Mouse (Mus musculus) natural killer cell, adult 2 months (primary cell): ENCODE data around the gene Cacna2d2.
A peak's percentile ranks its signal among the peaks of the same experiment; 100 is the strongest.

ENCODE experiments used
- DNase-seq, 2 experiments: peaks; one replicate each; pipeline ENCODE4 v3.0.0; 2022; ENCODE audit warnings: low spot score in 2 of 2

Cacna2d2 gene

DNA sequence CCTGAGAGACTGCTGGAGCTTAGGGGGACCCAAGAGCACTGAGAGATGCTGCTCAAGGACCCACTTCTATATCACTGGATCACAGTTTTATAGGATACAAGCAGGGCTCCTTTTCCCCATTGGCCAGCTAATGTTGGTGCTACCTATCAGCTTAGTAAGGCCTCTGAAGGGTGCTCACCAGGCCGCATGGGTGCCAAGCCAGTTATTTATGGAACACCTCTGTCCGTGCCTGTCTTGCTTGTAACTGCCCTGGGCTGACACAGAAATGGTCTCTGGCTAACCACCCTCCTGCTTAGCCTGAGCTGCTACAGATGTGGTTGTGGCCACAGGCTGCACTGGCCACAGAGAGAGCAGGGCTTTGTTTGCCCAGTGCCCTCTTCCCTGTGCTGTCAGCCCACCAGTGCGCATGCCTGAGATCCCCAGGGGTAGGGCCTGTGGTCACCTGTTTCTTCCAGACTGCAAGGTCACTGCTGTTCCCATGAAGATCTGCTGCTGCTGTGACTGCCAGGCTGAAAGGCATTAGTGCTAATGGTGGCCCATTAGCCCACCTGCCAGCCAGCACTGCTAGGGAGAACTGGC, 101.4 kb downstream of the Cacna2d2 start:
- no peak for DNase-seq

DNA sequence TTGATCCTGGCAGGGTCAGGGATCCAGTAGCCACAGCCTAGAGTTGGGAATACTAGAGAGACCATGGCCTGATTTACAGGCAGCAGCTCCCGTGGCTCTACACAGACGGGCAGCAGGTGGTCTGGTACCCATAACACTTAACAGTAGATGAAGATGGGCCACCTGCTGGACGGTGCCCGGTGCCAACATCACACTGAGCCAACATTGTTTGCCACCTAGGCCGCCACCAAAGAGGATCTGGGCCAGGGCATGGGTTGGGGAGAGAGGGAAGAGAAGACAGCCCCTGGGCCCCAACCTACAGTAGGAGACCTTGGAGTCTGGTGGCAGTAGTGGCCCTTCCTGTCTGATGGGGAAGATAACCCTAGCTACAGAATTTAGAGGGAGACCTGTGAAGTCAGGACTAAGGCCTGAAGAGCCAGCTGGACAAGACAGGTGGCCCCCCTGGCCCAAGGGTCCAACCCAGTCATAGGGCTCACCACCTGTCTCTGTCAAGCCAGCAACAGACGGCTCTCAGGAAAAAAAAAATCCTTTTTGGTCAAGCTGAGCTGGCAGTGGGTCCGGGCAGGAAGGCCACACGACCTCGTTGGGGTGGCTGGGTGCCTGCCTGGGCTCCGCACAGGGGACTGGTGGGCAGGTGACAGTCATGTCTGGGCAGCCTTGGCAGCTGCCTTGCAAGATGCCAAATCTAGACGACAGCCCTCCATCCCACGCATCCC, 102.9 kb downstream of the Cacna2d2 start:
- DNase-seq = no peak

DNA sequence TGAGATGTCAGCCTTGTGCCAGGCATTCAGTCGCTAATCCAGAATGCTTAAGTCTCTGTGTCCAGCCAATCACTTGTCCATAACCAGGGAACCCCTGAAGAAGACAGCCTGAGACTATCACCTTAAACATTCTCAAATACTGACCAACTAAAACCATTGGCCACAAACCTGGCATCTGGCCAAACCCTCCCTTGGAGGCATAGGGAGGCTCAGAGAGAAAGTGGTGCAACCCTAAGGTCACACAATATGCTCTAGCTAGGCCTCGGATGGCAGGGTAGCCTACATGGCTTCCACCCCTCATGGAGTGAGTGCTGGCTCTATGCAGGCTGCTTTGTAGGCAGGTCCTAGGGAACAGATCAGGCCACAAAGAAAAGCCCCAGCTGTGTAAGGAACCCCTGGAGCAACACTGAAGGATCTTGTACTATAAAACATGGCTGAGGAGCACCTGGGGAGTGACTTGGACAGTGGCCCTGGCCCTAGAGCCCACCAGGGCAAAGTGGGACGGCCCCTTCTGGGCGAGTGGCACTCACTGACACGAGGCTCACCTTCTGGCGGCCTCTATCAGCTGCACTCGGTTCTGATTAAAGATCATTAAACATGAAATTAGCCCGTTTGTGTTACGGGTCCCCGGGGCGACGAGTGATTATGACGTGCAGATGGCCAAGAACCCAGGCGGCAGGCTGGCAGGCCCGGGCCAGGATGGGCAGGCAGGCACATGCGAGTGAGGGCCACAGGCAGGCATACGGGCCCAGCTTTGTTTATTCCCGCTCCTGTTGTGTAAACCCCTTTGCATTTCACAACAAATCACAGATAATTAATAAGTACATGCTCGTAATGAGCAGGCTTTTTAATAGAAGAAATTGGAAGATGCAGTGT, 105.5 kb downstream of the Cacna2d2 start:
- DNase-seq = no peak

DNA sequence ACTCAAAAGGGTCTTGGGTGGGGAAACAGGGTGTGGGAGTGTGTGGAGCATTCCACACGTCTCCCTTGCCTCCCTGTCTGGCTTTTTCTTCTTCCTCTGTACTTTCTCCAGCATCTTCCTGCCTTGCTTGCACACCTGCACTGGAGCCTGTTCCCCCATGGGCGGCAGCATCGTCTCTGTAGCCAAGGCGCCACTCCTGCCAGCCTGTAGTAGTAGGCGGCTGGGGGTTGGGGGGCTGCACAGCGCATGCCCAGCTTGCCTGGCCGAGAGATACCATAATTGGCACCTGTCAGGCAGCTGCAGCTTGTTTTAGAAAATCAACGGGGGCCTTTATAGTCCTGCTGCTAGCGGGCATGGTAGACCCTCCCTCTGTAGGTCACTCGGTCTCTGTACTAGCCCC, 108.9 kb downstream of the Cacna2d2 start:
- no peak for DNase-seq

DNA sequence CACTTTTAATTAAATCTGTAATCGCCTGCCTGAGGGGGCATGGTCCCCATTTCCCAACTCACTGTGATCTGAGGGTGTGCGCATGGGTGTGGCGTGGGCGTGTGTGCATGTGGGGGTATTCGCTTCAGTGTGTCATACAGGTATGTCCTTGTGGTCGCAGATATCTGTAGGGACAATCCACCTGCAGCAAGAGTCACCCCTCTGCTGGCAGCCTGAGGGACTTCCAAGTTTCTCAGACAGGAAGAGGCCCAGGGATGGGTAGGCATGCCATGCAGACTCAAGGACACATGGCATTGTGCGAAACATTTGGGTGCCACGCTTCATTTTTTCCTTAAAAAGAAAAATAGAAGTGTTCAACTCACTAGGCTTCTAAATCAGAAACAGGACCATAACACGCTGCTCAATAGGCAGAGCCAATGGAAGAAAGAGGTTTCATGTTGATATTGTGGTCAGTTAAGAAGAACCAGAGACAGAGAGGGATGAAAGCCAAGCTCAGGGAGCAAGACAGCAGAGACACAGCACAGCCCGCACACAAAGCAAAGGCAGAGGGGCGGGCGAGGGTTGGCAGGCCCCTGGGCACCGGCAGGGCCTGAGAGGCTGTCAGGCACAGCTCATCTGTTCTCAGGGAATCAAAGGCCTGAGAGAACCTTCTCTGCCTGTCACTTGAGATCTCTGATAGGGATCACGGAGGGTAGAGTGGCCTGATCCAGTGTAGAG, 111.1 kb downstream of the Cacna2d2 start:
- DNase-seq = no peak

DNA sequence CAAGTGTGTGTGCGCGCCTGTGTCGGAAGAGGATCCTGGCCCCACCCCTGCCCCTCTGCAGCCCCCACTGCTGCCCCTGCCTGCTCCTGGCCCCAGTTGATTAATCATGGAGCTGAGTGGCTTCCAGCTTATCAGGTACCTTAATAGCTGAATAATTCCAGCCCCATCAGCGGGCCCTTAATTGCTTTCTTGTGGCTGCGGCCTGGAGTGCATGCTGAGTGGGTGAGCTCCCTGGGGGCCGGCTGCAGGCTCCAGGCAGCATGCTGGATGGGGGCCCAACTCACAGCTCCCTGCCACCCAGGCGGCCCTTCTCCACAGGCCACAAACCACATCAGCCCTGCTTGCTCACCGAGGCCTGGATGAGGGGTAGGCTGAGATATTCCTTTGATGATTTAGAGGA, 112.0 kb downstream of the Cacna2d2 start:
- no peak for DNase-seq

DNA sequence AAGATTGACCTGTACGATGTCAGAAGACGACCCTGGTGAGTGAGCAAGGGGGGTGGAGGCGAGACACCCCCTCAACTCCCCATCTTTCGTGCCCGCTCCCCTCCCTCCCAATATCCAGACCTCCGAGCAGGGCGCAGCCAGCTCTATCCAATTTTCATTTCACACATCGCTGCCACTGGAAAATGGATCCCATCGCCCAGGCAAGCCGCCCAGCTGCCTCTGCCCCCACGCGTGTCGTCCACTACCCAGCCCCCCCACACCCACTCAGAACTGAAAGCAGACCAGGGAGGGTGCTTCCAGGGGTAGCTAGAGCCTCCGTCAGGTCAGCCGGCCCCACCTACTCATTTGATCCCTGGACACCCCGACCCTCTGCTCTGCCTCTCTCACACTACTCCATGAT, 112.9 kb downstream of the Cacna2d2 start:
- no peak for DNase-seq

DNA sequence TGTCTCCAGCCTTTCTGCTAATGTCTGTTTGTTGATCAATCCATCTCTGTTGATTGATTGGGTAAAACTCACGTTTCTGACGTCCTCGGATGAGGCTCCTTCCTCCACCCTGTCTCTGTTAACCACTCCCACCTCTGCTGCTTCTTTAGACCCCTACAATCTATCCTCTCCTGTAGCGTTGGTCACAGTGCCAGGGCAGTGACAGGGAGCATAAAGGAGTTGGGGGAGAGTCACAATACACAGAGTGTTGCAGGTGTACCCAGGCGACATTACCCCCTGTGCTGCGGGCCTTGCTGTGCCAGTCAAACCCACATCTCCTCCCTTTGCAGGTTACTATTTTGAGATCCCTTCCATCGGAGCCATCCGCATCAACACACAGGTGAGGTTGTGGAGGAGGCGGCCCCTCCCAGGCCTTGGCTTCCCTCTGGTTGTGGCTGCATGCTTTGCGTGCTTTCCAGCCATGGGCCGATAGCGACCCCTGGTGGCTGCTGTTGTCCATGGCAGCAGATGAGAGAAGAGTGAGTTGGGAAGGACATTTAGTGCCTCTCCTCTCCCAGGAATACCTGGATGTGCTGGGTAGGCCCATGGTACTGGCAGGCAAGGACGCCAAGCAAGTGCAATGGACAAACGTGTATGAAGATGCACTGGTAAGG, 115.0 kb downstream of the Cacna2d2 start:
- DNase-seq = peak; percentile 60 to 74

DNA sequence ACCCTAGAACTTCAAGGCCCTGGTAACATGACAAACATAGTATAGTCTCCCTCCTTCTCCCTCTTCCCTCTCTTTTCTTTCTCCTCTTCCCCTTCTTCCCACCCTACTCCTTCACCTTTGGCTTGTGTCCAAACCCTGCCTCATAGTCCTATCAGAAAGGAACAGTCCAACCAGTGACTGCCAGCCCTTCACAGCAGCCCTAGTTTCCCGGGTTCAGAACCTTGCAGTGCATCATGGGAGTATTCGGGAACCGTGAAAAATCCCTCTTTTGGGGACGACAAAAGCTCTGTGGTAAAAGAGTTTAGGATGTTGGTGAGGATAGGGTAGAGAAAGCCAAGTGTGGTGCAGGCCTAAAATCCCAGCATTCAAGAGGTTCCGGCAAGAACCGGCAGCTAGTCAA, 120.9 kb downstream of the Cacna2d2 start:
- no peak for DNase-seq

DNA sequence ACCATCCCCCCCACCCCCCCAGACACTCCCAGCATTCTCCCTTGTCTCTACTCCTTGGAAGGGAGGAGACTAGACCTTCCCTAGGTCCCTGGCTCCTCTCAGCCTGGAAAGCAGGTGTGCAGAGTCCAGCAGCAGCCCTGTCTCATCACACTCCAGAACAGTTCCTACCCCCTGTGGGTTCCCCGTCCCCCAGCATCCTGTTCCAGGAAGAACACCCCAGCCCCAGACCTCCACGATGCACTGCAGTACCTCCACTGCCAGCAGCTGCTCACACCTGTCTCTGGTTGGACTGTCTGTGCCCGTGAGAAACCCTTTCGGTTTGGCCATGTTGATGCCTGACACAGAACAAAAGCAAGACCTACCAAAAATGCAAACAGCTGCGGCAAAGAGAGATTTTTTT, 121.8 kb downstream of the Cacna2d2 start:
- no peak for DNase-seq

DNA sequence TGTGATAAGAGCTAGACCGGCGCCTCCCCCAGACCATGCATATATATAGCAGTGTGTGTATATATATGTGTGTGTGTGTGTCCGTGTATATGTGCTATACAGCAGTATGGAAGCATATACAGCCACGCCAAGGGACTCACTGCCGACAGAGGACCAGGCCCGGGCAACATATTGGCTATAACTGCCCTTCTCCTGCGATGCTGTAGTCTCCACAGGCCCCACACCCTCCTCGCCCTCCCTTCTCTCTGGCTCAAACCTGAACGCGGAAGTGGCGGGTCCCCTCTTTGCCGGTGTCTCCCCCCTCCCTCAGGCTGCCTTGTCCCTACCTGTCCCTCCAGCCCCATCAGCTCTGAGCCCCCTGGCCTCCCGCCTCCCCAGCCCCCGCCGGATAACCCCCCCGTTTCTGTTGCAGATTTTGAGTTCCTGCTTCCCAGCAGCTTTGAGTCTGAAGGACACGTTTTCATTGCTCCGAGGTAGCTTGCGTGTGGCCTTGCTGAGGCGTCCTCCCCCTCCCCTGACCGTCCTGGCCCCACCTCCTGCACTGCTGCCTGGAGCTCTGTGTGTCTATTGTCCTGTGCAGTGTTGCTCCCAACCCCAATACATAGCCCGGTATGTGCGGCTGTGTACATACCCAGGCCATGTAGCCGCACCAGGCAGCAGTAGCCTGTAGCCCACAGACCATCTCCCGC, 122.4 kb downstream of the Cacna2d2 start:
- no peak for DNase-seq

DNA sequence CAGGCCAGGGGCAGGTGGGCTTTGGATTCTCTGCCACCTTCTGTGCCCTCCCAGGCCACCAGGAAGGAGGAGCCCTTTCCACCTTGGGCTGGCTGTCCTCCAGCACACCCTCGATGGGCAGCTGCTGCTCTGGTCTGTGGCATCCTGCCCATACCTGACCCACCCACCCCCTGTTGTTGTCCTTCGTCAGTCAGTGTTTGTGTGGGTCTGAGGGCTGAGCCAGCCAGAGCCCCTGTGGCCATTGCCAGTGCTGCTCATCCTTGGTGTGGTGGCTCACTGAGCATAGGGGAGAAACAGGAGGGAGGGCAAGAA, 122.9 kb downstream of the Cacna2d2 start:
- DNase-seq = no peak

DNA sequence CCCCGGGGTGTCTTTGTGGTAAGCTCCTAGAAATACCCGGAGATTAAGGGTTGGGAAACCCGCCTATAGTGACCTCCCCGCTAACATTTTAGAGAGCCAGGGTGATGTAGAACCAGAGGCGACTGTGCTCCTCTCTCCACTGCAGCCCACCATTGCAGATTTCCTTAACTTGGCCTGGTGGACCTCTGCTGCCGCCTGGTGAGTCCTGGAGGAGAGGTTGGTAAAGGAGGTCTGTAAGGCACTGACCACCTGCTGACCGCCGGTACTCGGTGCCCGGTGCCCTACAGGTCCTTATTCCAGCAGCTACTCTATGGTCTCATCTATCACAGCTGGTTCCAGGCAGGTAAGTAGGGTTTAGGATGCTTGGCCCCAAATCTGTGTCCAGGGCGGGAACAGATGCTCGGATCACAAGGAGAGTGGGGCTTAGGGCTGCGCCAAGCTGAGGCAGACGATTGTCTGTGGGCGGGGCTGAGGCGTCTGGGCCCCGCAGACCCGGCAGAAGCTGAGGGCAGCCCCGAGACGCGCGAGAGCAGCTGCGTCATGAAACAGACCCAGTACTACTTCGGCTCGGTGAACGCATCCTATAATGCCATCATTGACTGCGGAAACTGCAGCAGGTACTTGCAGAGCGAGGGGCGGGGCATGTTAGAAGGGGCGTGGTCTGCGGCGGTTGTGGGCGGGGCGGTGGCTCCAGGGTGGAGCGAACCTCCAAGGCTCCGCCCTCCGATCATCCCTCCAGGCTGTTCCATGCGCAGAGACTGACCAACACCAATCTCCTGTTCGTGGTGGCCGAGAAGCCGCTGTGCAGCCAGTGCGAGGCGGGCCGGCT, 127.0 kb downstream of the Cacna2d2 start:
- peak; percentile 84 to 85 for DNase-seq

DNA sequence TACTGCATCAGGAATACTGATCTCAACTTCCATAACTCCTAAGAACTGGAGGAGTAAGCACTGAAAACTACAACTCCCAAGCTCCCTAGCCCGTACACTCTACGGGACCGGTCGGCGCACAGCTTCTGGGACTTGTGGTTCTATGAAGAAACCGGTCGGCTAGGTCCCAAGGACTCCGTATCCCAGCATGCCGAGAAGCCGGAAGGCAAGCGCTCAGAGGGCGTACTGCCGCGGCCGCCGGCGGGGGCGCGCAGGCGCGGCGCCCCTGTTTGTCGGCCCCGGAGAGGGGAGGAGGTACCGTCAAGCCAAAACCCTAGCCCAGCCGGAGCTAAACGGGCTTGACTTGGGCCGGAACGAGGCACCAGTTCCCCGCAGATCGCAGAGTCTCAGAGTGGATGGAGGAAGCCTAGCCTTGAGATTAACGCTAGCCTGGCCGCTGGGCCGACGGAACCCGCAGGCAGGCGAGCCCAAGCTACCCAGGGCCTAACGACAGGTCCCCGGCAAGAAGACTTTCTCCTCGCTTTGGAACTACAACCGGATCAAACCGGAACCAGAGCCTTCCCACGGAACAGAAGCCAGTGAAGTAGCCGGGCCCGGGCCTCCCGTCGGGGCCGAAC, 134.5 kb downstream of the Cacna2d2 start, which contains the start of gene Tmem115:
Gene Tmem115 (plus strand): TSS at position 155 of the 617 bp plus-strand sequence.
- DNase-seq = peak; percentile 86 to 90

DNA sequence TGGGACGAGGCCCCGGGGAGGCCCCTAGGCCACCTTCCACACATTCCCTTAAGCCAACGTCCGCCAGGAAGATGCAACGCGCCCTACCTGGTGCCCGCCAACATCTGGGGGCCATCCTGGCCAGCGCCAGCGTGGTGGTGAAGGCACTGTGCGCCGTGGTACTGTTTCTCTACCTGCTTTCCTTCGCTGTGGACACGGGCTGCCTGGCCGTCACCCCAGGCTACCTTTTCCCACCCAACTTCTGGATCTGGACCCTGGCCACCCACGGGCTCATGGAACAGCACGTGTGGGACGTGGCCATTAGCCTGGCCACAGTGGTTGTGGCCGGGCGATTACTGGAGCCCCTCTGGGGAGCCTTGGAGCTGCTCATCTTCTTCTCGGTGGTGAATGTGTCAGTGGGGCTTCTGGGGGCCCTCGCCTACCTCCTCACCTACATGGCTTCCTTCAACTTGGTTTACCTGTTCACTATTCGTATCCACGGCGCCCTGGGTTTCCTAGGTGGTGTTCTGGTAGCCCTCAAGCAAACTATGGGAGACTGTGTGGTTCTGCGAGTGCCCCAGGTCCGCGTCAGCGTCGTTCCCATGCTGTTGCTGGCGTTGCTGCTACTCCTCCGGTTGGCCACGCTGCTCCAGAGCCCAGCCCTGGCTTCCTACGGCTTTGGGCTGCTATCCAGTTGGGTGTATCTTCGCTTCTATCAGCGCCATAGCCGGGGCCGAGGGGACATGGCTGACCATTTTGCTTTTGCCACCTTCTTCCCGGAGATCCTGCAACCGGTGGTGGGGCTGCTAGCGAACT, 135.2 kb downstream of the Cacna2d2 start:
- no peak for DNase-seq

DNA sequence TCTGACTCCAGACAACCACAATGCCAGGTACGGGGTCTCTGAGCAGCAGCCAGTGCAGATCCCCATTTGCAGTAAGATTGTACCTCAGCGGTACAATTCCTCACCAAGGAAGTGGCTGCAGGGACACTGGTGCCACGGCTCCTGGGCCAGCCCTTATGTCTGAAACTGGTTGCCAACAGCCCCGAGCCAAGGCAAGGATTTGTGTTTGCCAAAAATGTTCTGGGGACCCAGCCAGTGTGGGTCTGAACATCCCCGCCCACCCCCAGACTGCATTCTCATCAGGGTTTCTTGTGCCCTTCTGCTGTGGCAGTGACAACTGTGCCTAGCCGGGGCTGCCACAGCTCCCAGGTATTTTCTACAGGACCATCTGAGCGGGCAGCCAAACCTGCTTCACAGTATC, 138.8 kb downstream of the Cacna2d2 start:
- DNase-seq = no peak

DNA sequence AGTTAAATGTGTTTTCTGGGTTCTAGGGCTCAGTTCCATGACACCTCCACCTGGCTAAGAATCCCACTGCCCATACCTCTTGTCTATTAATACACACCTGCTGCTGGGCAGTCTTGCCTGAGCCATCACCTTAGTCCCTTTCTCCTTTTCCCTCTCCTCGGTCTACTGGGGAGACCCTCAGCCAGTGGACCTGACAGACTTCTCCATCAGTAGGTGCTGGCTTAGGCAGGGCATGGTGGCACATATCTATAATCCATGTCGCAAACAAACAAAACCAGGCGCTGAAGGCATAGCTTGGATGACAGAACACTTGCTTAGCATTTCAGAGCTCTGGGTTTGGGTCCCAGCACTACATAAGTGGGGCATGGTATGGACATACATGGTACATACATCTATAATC, 139.3 kb downstream of the Cacna2d2 start:
- DNase-seq = no peak

DNA sequence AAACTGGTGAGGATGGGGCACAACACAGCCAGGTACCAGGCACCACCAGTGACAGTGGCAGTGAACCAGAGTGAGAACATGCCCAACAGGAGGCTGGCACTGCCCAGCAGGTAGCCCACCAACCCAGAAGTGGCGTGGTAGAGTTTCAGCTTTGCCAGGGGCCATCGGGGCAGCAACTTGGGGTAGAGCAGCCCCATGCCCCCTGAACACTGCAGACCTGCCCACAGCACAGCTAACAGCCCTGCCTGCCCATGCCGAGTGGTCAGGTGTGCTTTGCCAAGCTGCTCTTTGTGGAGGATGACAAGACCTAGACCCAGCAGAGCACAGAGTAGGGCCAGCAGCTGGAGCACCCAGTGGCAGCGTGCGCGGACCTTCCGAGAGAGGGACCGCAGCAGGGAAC, 140.5 kb downstream of the Cacna2d2 start:
- no peak for DNase-seq

DNA sequence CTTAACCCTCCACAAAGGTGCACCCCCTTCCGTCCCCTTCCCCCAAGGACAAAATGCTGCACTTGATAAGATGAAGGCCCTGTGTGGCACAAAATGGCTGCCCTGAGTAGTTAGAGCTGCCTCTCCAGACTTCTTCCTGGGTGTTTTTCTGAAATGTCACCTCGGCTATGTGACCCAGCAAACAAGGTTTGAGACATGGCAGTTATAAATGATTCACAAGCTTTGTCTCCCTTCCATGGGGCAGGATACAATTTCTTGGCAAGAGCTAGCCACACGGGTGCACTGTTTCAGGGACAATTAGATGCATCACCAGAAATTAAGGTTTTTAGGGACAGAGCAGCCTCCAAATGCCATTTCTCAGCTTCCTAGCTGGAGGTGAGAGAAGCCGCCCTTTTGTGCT, 141.0 kb downstream of the Cacna2d2 start:
- DNase-seq = no peak
